Mouse (Mus musculus) cerebellum, adult 2 months (tissue): ENCODE results near the gene Ncstn. TPM values are rescaled to one million over a fixed set of nuclear protein-coding genes. Genes with fewer than 3 reads are reported as not detected.

Source experiments
- DNase-seq, 2 experiments: peaks; one replicate each; pipeline ENCODE4 v3.0.0; 2021
- H3K27ac ChIP-seq: fragments of 200-500 bp; 2 replicates; pipeline ENCODE4 v1.5.1; 2012; ENCODE audit warnings: low read length, control low read depth, inconsistent platforms; ENCODE audit not compliant: insufficient read depth
- H3K27me3 ChIP-seq: fragments of 200-500 bp; 2 replicates; pipeline ENCODE4 v1.6.1; 2012; ENCODE audit warnings: inconsistent platforms, mild to moderate bottlenecking, low read length, moderate library complexity; ENCODE audit not compliant: control insufficient read depth, insufficient read depth
- H3K4me1 ChIP-seq: fragments of 200-500 bp; 2 replicates; pipeline ENCODE4 v1.6.1; 2011; ENCODE audit warnings: low read length; ENCODE audit not compliant: control insufficient read depth, insufficient read depth
- H3K4me3 ChIP-seq: fragments of 200-500 bp; replicated peaks from 2 replicates; pipeline ENCODE3; 2011; ENCODE audit warnings: mild to moderate bottlenecking, low read depth, low read length, control low read depth; ENCODE audit not compliant: insufficient read depth
- CTCF ChIP-seq: fragments of 200-500 bp; IDR thresholded peaks from 2 replicates; pipeline ENCODE4 v1.5.1; 2011; ENCODE audit warnings: low read depth, mild to moderate bottlenecking, control low read depth, low read length, moderate library complexity, borderline replicate concordance; ENCODE audit not compliant: insufficient read depth
- POLR2A ChIP-seq: fragments of 200-500 bp; IDR thresholded peaks from 2 replicates; pipeline ENCODE4 v1.6.1; 2011; ENCODE audit warnings: low read length, control low read depth, borderline replicate concordance; ENCODE audit not compliant: insufficient read depth
- WGBS: fragments of 180-500 bp; shearing (Covaris S2); methylation state at CpG from one replicate; pipeline ENCODE4 v1.1.7; 2018; 5-methylcytosine and 5-hydroxymethylcytosine counted together
- polyA plus RNA-seq: library from polyadenylated mRNA; depleted of rRNA; stranded (reverse); fragments of >200 nt; gene quantifications from 2 replicates; pipeline ENCODE4 v1.2.3, GENCODE M21; 2012; rRNA removed

Gene Ncstn
- polyA plus RNA-seq, 1 experiment: 84.3 TPM

DNA sequence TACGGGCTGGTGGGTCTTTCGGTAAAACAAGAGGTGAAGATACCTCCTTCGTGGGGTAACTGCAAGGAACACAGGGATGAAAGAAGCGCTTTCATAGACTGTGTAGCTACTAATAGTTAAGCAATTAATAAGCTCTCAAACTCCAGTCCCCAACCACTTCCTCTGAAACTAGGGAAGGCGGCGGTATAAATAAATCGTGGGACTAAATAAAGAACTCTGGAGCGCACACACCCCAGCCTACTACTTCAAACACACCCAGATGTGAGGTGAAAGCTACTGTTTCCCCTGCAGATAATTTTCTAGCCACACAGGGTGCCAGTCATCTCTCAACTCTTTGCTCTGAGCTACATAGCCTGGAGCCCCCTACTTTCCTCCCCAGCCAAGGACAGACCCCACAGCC lies 66.6 kb downstream of the Ncstn start:
- WGBS: 77% methylated on average over 8 of the region's 8 CpGs
- Histone ChIP-seq H3K4me1 (no peaks in the 10 kb centered on the region), H3K4me3 (no peak overlapping the region), H3K27ac (no peak overlapping the region), H3K27me3 (no peaks in the 10 kb centered on the region)
- no peak for DNase-seq
- no peak for TF ChIP-seq CTCF
- no peak for TF ChIP-seq POLR2A

Other genes starting within 250 kb of the Ncstn start
- 0.90 and 1.0 TPM in 2 replicates for gene Cd84, start 243.1 kb downstream of the Ncstn start, polyA plus RNA-seq
- 0.08 and 0.10 TPM in 2 replicates for gene Gm10521, start 187.1 kb downstream of the Ncstn start, polyA plus RNA-seq
- gene Slamf6, start 165.3 kb downstream of the Ncstn start, polyA plus RNA-seq: 0.11 TPM in 1 of 2 replicates, not detected in the other
- gene Vangl2, start 54.4 kb downstream of the Ncstn start, polyA plus RNA-seq: 10.5 and 13.1 TPM in 2 replicates
- gene Nhlh1, start 25.2 kb downstream of the Ncstn start, polyA plus RNA-seq: 0.05 and 0.07 TPM in 2 replicates
- 125 and 131 TPM in 2 replicates for gene Copa, start 266 bp downstream of the Ncstn start, polyA plus RNA-seq
- gene Pex19, start 44.0 kb upstream of the Ncstn start, polyA plus RNA-seq: 107 and 108 TPM in 2 replicates
- gene Dcaf8, start 65.3 kb upstream of the Ncstn start, polyA plus RNA-seq: 118 and 121 TPM in 2 replicates
- gene Pea15a, start 124.0 kb upstream of the Ncstn start, polyA plus RNA-seq: 562 and 572 TPM in 2 replicates
- 3.8 and 3.9 TPM in 2 replicates for gene Casq1, start 137.1 kb upstream of the Ncstn start, polyA plus RNA-seq
- gene Atp1a4, start 175.6 kb upstream of the Ncstn start, polyA plus RNA-seq: 0.03 TPM in 1 of 2 replicates, not detected in the other
- 254 and 269 TPM in 2 replicates for gene Igsf8, start 178.8 kb upstream of the Ncstn start, polyA plus RNA-seq
- 535 and 584 TPM in 2 replicates for gene Atp1a2, start 215.3 kb upstream of the Ncstn start, polyA plus RNA-seq
- gene Kcnj9, start 246.5 kb upstream of the Ncstn start, polyA plus RNA-seq: 116 and 130 TPM in 2 replicates